Mouse (Mus musculus): ENCODE data around the gene Hmcn1. TPM values are rescaled to one million over a fixed set of nuclear protein-coding genes. Genes with fewer than 3 reads are reported as not detected.

The Hmcn1 gene
- polyA plus RNA-seq, 1 experiment from 2014 or later, result 1.7 TPM

- Histone ChIP-seq H3K27me3 (no peaks in the 10 kb centered on the region), H3K36me3 (replicated peaks) (no peaks in the 10 kb centered on the region), H3K9ac (no peak overlapping the region), H3K4me1 (replicated peaks) (no peaks in the 10 kb centered on the region), H3K9me3 (replicated peaks) (no peaks in the 10 kb centered on the region), H3K4me3 (replicated peaks) (no peak overlapping the region), H3K4me2 (no peak overlapping the region), H3K27ac (replicated peaks) (no peak overlapping the region)
- no peak for ATAC-seq (ENCODE audit: insufficient read depth)
- 57% methylated on average over 4 of the region's 4 CpGs for WGBS (ENCODE audit: insufficient replicate concordance)
Measured at GRCm38 (mm10) chr1:150936821-150937220, 56.4 kb downstream of the Hmcn1 start.

GRCm38 (mm10) chr1:150933616-150934015 is 59.6 kb downstream of the Hmcn1 start:
- H3K27me3 ChIP-seq, result no peaks in the 10 kb centered on the region
- no peaks in the 10 kb centered on the region for H3K36me3 ChIP-seq (replicated peaks)
- no peak for ATAC-seq (ENCODE audit: insufficient read depth)
- H3K9me3 ChIP-seq (replicated peaks), result no peaks in the 10 kb centered on the region
- no peak overlapping the region for H3K4me3 ChIP-seq (replicated peaks)
- H3K9ac ChIP-seq, result no peak overlapping the region
- WGBS (ENCODE audit: insufficient replicate concordance), result 56% methylated on average over 9 of the region's 9 CpGs
- no peak overlapping the region for H3K4me2 ChIP-seq
- no peaks in the 10 kb centered on the region for H3K4me1 ChIP-seq (replicated peaks)
- H3K27ac ChIP-seq (replicated peaks), result no peak overlapping the region

- no peaks in the 10 kb centered on the region for H3K27me3 ChIP-seq
- no peak overlapping the region for H3K4me2 ChIP-seq
- H3K4me3 ChIP-seq (replicated peaks), result no peak overlapping the region
- WGBS (ENCODE audit: insufficient replicate concordance), result 57% methylated on average over 9 of the region's 9 CpGs
- H3K36me3 ChIP-seq (replicated peaks), result no peaks in the 10 kb centered on the region
- H3K9ac ChIP-seq, result no peak overlapping the region
- no peak overlapping the region for H3K27ac ChIP-seq (replicated peaks)
- H3K4me1 ChIP-seq (replicated peaks), result no peaks in the 10 kb centered on the region
- H3K9me3 ChIP-seq (replicated peaks), result no peaks in the 10 kb centered on the region
- no peak for ATAC-seq (ENCODE audit: insufficient read depth)
Measured at GRCm38 (mm10) chr1:150920860-150921259, 72.4 kb downstream of the Hmcn1 start.

- Histone ChIP-seq H3K9me3 (replicated peaks) (no peaks in the 10 kb centered on the region), H3K4me3 (replicated peaks) (no peak overlapping the region), H3K4me1 (replicated peaks) (no peaks in the 10 kb centered on the region), H3K36me3 (replicated peaks) (no peaks in the 10 kb centered on the region), H3K27me3 (no peaks in the 10 kb centered on the region), H3K27ac (replicated peaks) (no peak overlapping the region), H3K4me2 (no peak overlapping the region), H3K9ac (no peak overlapping the region)
- no peak for ATAC-seq (ENCODE audit: insufficient read depth)
- WGBS (ENCODE audit: insufficient replicate concordance), result 39% methylated on average over 6 of the region's 6 CpGs
Measured at GRCm38 (mm10) chr1:150920276-150920675, 73.0 kb downstream of the Hmcn1 start.

- Histone ChIP-seq H3K9me3 (replicated peaks) (no peaks in the 10 kb centered on the region), H3K27ac (replicated peaks) (no peak overlapping the region)
- WGBS (ENCODE audit: insufficient replicate concordance), result 52% methylated on average over 2 of the region's 2 CpGs
Measured at GRCm38 (mm10) chr1:150914936-150915335, 78.3 kb downstream of the Hmcn1 start.

GRCm38 (mm10) chr1:150913586-150914136 is 79.6 kb downstream of the Hmcn1 start:
- H3K27ac ChIP-seq (replicated peaks), result no peak overlapping the region
- no peaks in the 10 kb centered on the region for H3K27me3 ChIP-seq
- no peaks in the 10 kb centered on the region for H3K36me3 ChIP-seq (replicated peaks)
- ATAC-seq (ENCODE audit: insufficient read depth), result no peak
- H3K4me2 ChIP-seq, result no peak overlapping the region
- no peaks in the 10 kb centered on the region for H3K4me1 ChIP-seq (replicated peaks)
- no peak overlapping the region for H3K4me3 ChIP-seq (replicated peaks)
- no peak overlapping the region for H3K9ac ChIP-seq
- WGBS (ENCODE audit: insufficient replicate concordance), result 66% methylated on average over 5 of the region's 5 CpGs
- no peaks in the 10 kb centered on the region for H3K9me3 ChIP-seq (replicated peaks)

More at GRCm38 (mm10) chr1:150914936-150915335, 78.3 kb downstream of the Hmcn1 start:
- no peak for ATAC-seq (ENCODE audit: insufficient read depth)
- Histone ChIP-seq H3K9ac (no peak overlapping the region), H3K4me3 (replicated peaks) (no peak overlapping the region), H3K4me1 (replicated peaks) (no peaks in the 10 kb centered on the region), H3K36me3 (replicated peaks) (no peaks in the 10 kb centered on the region), H3K4me2 (no peak overlapping the region), H3K27me3 (no peaks in the 10 kb centered on the region)

- no peaks in the 10 kb centered on the region for H3K4me1 ChIP-seq (replicated peaks)
- no peak for ATAC-seq (ENCODE audit: insufficient read depth)
- no peak overlapping the region for H3K4me3 ChIP-seq (replicated peaks)
- WGBS (ENCODE audit: insufficient replicate concordance), result 54% methylated on average over 2 of the region's 2 CpGs
- H3K27ac ChIP-seq (replicated peaks), result no peak overlapping the region
- H3K36me3 ChIP-seq (replicated peaks), result no peaks in the 10 kb centered on the region
- H3K9me3 ChIP-seq (replicated peaks), result no peaks in the 10 kb centered on the region
- H3K27me3 ChIP-seq, result no peaks in the 10 kb centered on the region
- no peak overlapping the region for H3K4me2 ChIP-seq
- no peak overlapping the region for H3K9ac ChIP-seq
Measured at GRCm38 (mm10) chr1:150909642-150910041, 83.6 kb downstream of the Hmcn1 start.

- Histone ChIP-seq H3K27ac (replicated peaks) (no peak overlapping the region), H3K27me3 (no peaks in the 10 kb centered on the region), H3K9ac (no peak overlapping the region), H3K9me3 (replicated peaks) (no peaks in the 10 kb centered on the region), H3K4me3 (replicated peaks) (no peak overlapping the region), H3K4me2 (no peak overlapping the region), H3K4me1 (replicated peaks) (no peaks in the 10 kb centered on the region), H3K36me3 (replicated peaks) (no peaks in the 10 kb centered on the region)
- ATAC-seq (ENCODE audit: insufficient read depth), result no peak
- 43% methylated on average over 5 of the region's 5 CpGs for WGBS (ENCODE audit: insufficient replicate concordance)
Measured at GRCm38 (mm10) chr1:150893677-150894188, 99.5 kb downstream of the Hmcn1 start.

GRCm38 (mm10) chr1:150890017-150890416 is 103.2 kb downstream of the Hmcn1 start:
- H3K27me3 ChIP-seq, result no peaks in the 10 kb centered on the region
- WGBS (ENCODE audit: insufficient replicate concordance), result 39% methylated on average over 4 of the region's 4 CpGs
- no peak for ATAC-seq (ENCODE audit: insufficient read depth)

GRCm38 (mm10) chr1:150886267-150886666 is 107.0 kb downstream of the Hmcn1 start:
- Histone ChIP-seq H3K27me3 (no peaks in the 10 kb centered on the region), H3K9ac (no peak overlapping the region), H3K36me3 (replicated peaks) (no peaks in the 10 kb centered on the region), H3K4me1 (replicated peaks) (no peaks in the 10 kb centered on the region), H3K4me2 (no peak overlapping the region), H3K4me3 (replicated peaks) (no peak overlapping the region), H3K27ac (replicated peaks) (no peak overlapping the region), H3K9me3 (replicated peaks) (no peaks in the 10 kb centered on the region)
- no peak for ATAC-seq (ENCODE audit: insufficient read depth)
- WGBS (ENCODE audit: insufficient replicate concordance), result 62% methylated on average over 1 of the region's 1 CpGs

More at GRCm38 (mm10) chr1:150890017-150890416, 103.2 kb downstream of the Hmcn1 start:
- H3K4me3 ChIP-seq (replicated peaks), result no peak overlapping the region
- H3K9ac ChIP-seq, result no peak overlapping the region
- no peaks in the 10 kb centered on the region for H3K36me3 ChIP-seq (replicated peaks)
- no peak overlapping the region for H3K4me2 ChIP-seq
- H3K27ac ChIP-seq (replicated peaks), result no peak overlapping the region
- H3K4me1 ChIP-seq (replicated peaks), result no peaks in the 10 kb centered on the region
- H3K9me3 ChIP-seq (replicated peaks), result no peaks in the 10 kb centered on the region

GRCm38 (mm10) chr1:150878421-150878820 is 114.8 kb downstream of the Hmcn1 start:
- Histone ChIP-seq H3K4me1 (replicated peaks) (no peaks in the 10 kb centered on the region), H3K27ac (replicated peaks) (no peak overlapping the region), H3K9me3 (replicated peaks) (no peaks in the 10 kb centered on the region), H3K36me3 (replicated peaks) (no peaks in the 10 kb centered on the region), H3K4me3 (replicated peaks) (no peak overlapping the region), H3K9ac (no peak overlapping the region), H3K4me2 (no peak overlapping the region), H3K27me3 (no peaks in the 10 kb centered on the region)
- no peak for ATAC-seq (ENCODE audit: insufficient read depth)
- WGBS (ENCODE audit: insufficient replicate concordance), result 40% methylated on average over 7 of the region's 7 CpGs

- Histone ChIP-seq H3K36me3 (replicated peaks) (no peaks in the 10 kb centered on the region), H3K9me3 (replicated peaks) (no peaks in the 10 kb centered on the region), H3K9ac (no peak overlapping the region), H3K4me1 (replicated peaks) (no peaks in the 10 kb centered on the region), H3K4me3 (replicated peaks) (no peak overlapping the region), H3K27me3 (no peaks in the 10 kb centered on the region), H3K4me2 (no peak overlapping the region), H3K27ac (replicated peaks) (no peak overlapping the region)
- 52% methylated on average over 4 of the region's 4 CpGs for WGBS (ENCODE audit: insufficient replicate concordance)
- ATAC-seq (ENCODE audit: insufficient read depth), result no peak
Measured at GRCm38 (mm10) chr1:150877920-150878319, 115.3 kb downstream of the Hmcn1 start.
